ENCODE assay signal across 8 mouse cellular contexts in genomic region chr7:13010005-13010908, GRCm38 (mm10). TPM values are rescaled to one million over a fixed set of nuclear protein-coding genes. Genes with fewer than 3 reads are reported as not detected.
DNase-seq lines count a peak whose midpoint lies in the region; ATAC-seq and TF ChIP-seq lines count a peak whose summit lies in the region.

Gene Zbtb45, minus strand, starts transcription at chr7:13010034.

- TF ChIP-seq CTCF in heart, adult 2 months (IDR thresholded peaks at IDR 0.05), result no peak
- TF ChIP-seq CTCF in forebrain, postnatal 0 days (IDR thresholded peaks at IDR 0.05; ENCODE audit: low read depth), result no peak

- H3K4me1 ChIP-seq in heart, adult 2 months (ENCODE audit: control insufficient read depth, insufficient read depth, low read length), result peaks cover 3% of the 10 kb centered on the region; the same call in 1 of the 2 replicates
- 0 out of 2 replicates have a peak, but pooled peaks cover 6% of the 10 kb centered on the region for H3K4me1 ChIP-seq in forebrain, postnatal 0 days (ENCODE audit: insufficient read depth)
- peaks cover 35% of the 10 kb centered on the region for H3K4me1 ChIP-seq in neural tube, embryonic 15.5 days

- TF ChIP-seq EP300 in heart, adult 2 months (IDR thresholded peaks at IDR 0.05; ENCODE audit: insufficient read depth, low read depth, low read length), result no peak

- no peak for TF ChIP-seq POLR2A in heart, adult 2 months (IDR thresholded peaks at IDR 0.05; ENCODE audit: insufficient read depth, low read depth, low read length)

- peak within 1 kb of the TSS; percentile 74 for H3K4me3 ChIP-seq in heart, adult 2 months
- peak within 1 kb of the TSS; percentile 79 for H3K4me3 ChIP-seq in forebrain, postnatal 0 days (ENCODE audit: low read depth, low read length)
- H3K4me3 ChIP-seq in neural tube, embryonic 15.5 days (replicated peaks), result peak within 1 kb of the TSS; percentile 66

- peak within 1 kb of the TSS; percentile 93 for H3K27ac ChIP-seq in heart, adult 2 months
- peak within 1 kb of the TSS; percentile 95 for H3K27ac ChIP-seq in forebrain, postnatal 0 days (ENCODE audit: low read depth, low read length)
- peak within 1 kb of the TSS; percentile 94 for H3K27ac ChIP-seq in neural tube, embryonic 15.5 days (replicated peaks)

- H3K79me2 ChIP-seq in heart, adult 2 months (replicated peaks; ENCODE audit: control insufficient read depth, insufficient read depth, low read length), result no peaks in the 10 kb centered on the region

- H3K9ac ChIP-seq in heart, adult 2 months (ENCODE audit: low read depth, low read length), result peak within 1 kb of the TSS; percentile 79
- peak within 1 kb of the TSS; percentile 86 for H3K9ac ChIP-seq in forebrain, postnatal 0 days
- peak within 1 kb of the TSS; percentile 84 for H3K9ac ChIP-seq in neural tube, embryonic 15.5 days (replicated peaks)

- 17% methylated on average over 26 of the region's 26 CpGs for WGBS in heart, adult 2 months
- 10% methylated on average over 26 of the region's 26 CpGs for WGBS in forebrain, postnatal 0 days
- WGBS in neural tube, embryonic 15.5 days, result 3% methylated on average over 26 of the region's 26 CpGs

- no peak for ATAC-seq in forebrain, postnatal 0 days
- no peak for ATAC-seq in neural tube, embryonic 15.5 days (ENCODE audit: low FRiP score)

- intact Hi-C loops in heart, adult 2 months (cut with DNase I), result loop anchor here (1.0 kb wide), 1 partner anchor 13 kb away; no protein-coding TSS in a partner anchor
- intact Hi-C loops in heart, postnatal 25 days (cut with DNase I), result no loop called here
- intact Hi-C loops in left cerebral cortex, postnatal 4 days (cut with DNase I), result no loop called here

- H3K4me2 ChIP-seq in forebrain, postnatal 0 days (ENCODE audit: low read depth), result peak within 1 kb of the TSS; percentile 74
- H3K4me2 ChIP-seq in neural tube, embryonic 15.5 days, result peak within 1 kb of the TSS; percentile 77

- H3K36me3 ChIP-seq in heart, adult 2 months (ENCODE audit: control insufficient read depth, insufficient read depth, low read length), result no peaks in the 10 kb centered on the region
- H3K36me3 ChIP-seq in forebrain, postnatal 0 days (ENCODE audit: insufficient read depth), result peaks cover 25% of the 10 kb centered on the region
- peaks cover 16% of the 10 kb centered on the region for H3K36me3 ChIP-seq in neural tube, embryonic 15.5 days

- no peaks in the 10 kb centered on the region for H3K9me3 ChIP-seq in forebrain, postnatal 0 days (ENCODE audit: low read length)
- no peaks in the 10 kb centered on the region for H3K9me3 ChIP-seq in neural tube, embryonic 15.5 days (replicated peaks)

- no peaks in the 10 kb centered on the region for H3K27me3 ChIP-seq in heart, adult 2 months (ENCODE audit: control insufficient read depth, insufficient read depth, low read length)
- no peaks in the 10 kb centered on the region for H3K27me3 ChIP-seq in forebrain, postnatal 0 days (ENCODE audit: insufficient read depth, low read length)
- no peaks in the 10 kb centered on the region for H3K27me3 ChIP-seq in neural tube, embryonic 15.5 days (replicated peaks)

- DNase-seq in heart, adult 2 months, result peak in 1 of 2 experiments; percentile 28
- DNase-seq in heart, postnatal 25 days (ENCODE audit: low spot score), result no peak
- DNase-seq in 3T3-L1 (ENCODE audit: low read depth, low spot score) (peak; percentile 22), MN1 (ENCODE audit: low spot score) (no peak)
- DNase-seq in adrenal gland, postnatal 4 days (ENCODE audit: low spot score in 2 of 2), result no peak
- DNase-seq in forebrain, postnatal 0 days, result no peak
- DNase-seq in left cerebral cortex, postnatal 4 days, result no peak

RNA-seq across cellular contexts. Expression of gene Zbtb45, which starts in this region (rescaled TPM):
- 1 to 10 TPM; 6.8 to 9.3 TPM for total RNA-seq in heart, adult 2 months (2021)
- polyA plus RNA-seq in heart, adult 2 months (2012; rRNA removed), result 8.6 and 14.1 TPM in 2 replicates
- total RNA-seq in heart, postnatal 25 days (2021), result 10 to 100 TPM in 1 of 2 experiments, 1 to 10 TPM in 1; 7.3 to 10.9 TPM
- total RNA-seq in adrenal gland, postnatal 4 days (2021), result 10 to 100 TPM; 18.4 to 18.5 TPM
- 32.8 and 33.3 TPM in 2 replicates for total RNA-seq in forebrain, postnatal 0 days (2014; rRNA removed)
- polyA plus RNA-seq in forebrain, postnatal 0 days (2015; fragmentation: Nextera tagmentation; extraction: Ambion mirVana), result 25.0 and 29.3 TPM in 2 replicates
- total RNA-seq in left cerebral cortex, postnatal 4 days (2021), result 10 to 100 TPM; 35.1 to 36.6 TPM
- polyA plus RNA-seq in neural tube, embryonic 15.5 days (2015; fragmentation: Nextera tagmentation; extraction: Ambion mirVana), result 37.6 and 38.7 TPM in 2 replicates
